Mouse (Mus musculus): ENCODE results near the gene Ankrd13d. TPM values are rescaled to one million over a fixed set of nuclear protein-coding genes. Genes with fewer than 3 reads are reported as not detected.
A peak's percentile ranks its signal among the peaks of the same experiment; 100 is the strongest.

The Ankrd13d gene
- total and polyA plus RNA-seq, 2 experiments from 2014 or later: 79.1 to 106 TPM

- WGBS: 21% methylated on average over 2 of the region's 2 CpGs
- no peak for TF ChIP-seq CTCF (IDR thresholded peaks at IDR 0.05)
- no peak; the same call in 1 of the 2 replicates for ATAC-seq (ENCODE audit: low FRiP score)
- Histone ChIP-seq H3K9ac (replicated peaks; ENCODE audit: low read length, poor library complexity, severe bottlenecking) (peak overlapping the region; percentile 64), H3K4me2 (ENCODE audit: low read depth, low read length, poor library complexity, severe bottlenecking) (peak overlapping the region; percentile 76), H3K27ac (ENCODE audit: low read depth, low read length) (peak overlapping the region; percentile 77), H3K4me3 (ENCODE audit: low read depth, low read length) (peak overlapping the region; percentile 47), H3K36me3 (ENCODE audit: insufficient read depth, low read length) (no peaks in the 10 kb centered on the region), H3K4me1 (ENCODE audit: insufficient read depth, low read length) (peaks cover 4% of the 10 kb centered on the region; the same call in 1 of the 2 replicates), H3K9me3 (ENCODE audit: low read length) (no peaks in the 10 kb centered on the region), H3K27me3 (ENCODE audit: insufficient read depth, low read length) (peaks cover 3% of the 10 kb centered on the region; the same call in 1 of the 2 replicates)
- DNase-seq (ENCODE audit: low spot score): no peak
Observed at GRCm38 (mm10) chr19:4232186-4232572, 50.8 kb downstream of the Ankrd13d start.

GRCm38 (mm10) chr19:4231253-4232185, 51.4 kb downstream of the Ankrd13d start, which contains the start of gene Pold4:
TSS of gene Pold4 (plus strand) at chr19:4231899.
- peak within 1 kb of the TSS; percentile 64 for H3K9ac ChIP-seq (replicated peaks; ENCODE audit: low read length, poor library complexity, severe bottlenecking)
- H3K4me1 ChIP-seq (ENCODE audit: insufficient read depth, low read length): peaks cover 4% of the 10 kb centered on the region; the same call in 1 of the 2 replicates
- ATAC-seq (ENCODE audit: low FRiP score) (peak; percentile 91), DNase-seq (ENCODE audit: low spot score) (peak; percentile 97)
- peaks cover 3% of the 10 kb centered on the region; the same call in 1 of the 2 replicates for H3K27me3 ChIP-seq (ENCODE audit: insufficient read depth, low read length)
- H3K27ac ChIP-seq (ENCODE audit: low read depth, low read length): peak within 1 kb of the TSS; percentile 77
- 13% methylated on average over 26 of the region's 26 CpGs for WGBS
- H3K4me3 ChIP-seq (ENCODE audit: low read depth, low read length): peak within 1 kb of the TSS; percentile 47
- peak; percentile 8; the same call in 1 of the 2 replicates for TF ChIP-seq CTCF (IDR thresholded peaks at IDR 0.05)
- peak within 1 kb of the TSS; percentile 76 for H3K4me2 ChIP-seq (ENCODE audit: low read depth, low read length, poor library complexity, severe bottlenecking)
- H3K36me3 ChIP-seq (ENCODE audit: insufficient read depth, low read length): no peaks in the 10 kb centered on the region
- H3K9me3 ChIP-seq (ENCODE audit: low read length): no peaks in the 10 kb centered on the region

GRCm38 (mm10) chr19:4230415-4230814, 52.5 kb downstream of the Ankrd13d start:
- ATAC-seq (ENCODE audit: low FRiP score) (no peak), DNase-seq (ENCODE audit: low spot score) (no peak)
- H3K4me2 ChIP-seq (ENCODE audit: low read depth, low read length, poor library complexity, severe bottlenecking): no peak overlapping the region
- H3K36me3 ChIP-seq (ENCODE audit: insufficient read depth, low read length): no peaks in the 10 kb centered on the region
- peaks cover 4% of the 10 kb centered on the region; the same call in 1 of the 2 replicates for H3K4me1 ChIP-seq (ENCODE audit: insufficient read depth, low read length)
- TF ChIP-seq CTCF (IDR thresholded peaks at IDR 0.05): no peak
- 70% methylated on average over 8 of the region's 8 CpGs for WGBS
- H3K9ac ChIP-seq (replicated peaks; ENCODE audit: low read length, poor library complexity, severe bottlenecking): no peak overlapping the region
- peaks cover 3% of the 10 kb centered on the region; the same call in 1 of the 2 replicates for H3K27me3 ChIP-seq (ENCODE audit: insufficient read depth, low read length)
- H3K4me3 ChIP-seq (ENCODE audit: low read depth, low read length): no peak overlapping the region
- no peak overlapping the region for H3K27ac ChIP-seq (ENCODE audit: low read depth, low read length)
- H3K9me3 ChIP-seq (ENCODE audit: low read length): no peaks in the 10 kb centered on the region

GRCm38 (mm10) chr19:4229451-4230076, 53.4 kb downstream of the Ankrd13d start:
- DNase-seq (ENCODE audit: low spot score) (no peak), ATAC-seq (ENCODE audit: low FRiP score) (no peak)
- Histone ChIP-seq H3K4me3 (ENCODE audit: low read depth, low read length) (no peak overlapping the region), H3K9ac (replicated peaks; ENCODE audit: low read length, poor library complexity, severe bottlenecking) (no peak overlapping the region), H3K27ac (ENCODE audit: low read depth, low read length) (no peak overlapping the region), H3K4me2 (ENCODE audit: low read depth, low read length, poor library complexity, severe bottlenecking) (no peak overlapping the region), H3K36me3 (ENCODE audit: insufficient read depth, low read length) (no peaks in the 10 kb centered on the region), H3K27me3 (ENCODE audit: insufficient read depth, low read length) (peaks cover 3% of the 10 kb centered on the region; the same call in 1 of the 2 replicates), H3K4me1 (ENCODE audit: insufficient read depth, low read length) (peaks cover 4% of the 10 kb centered on the region; the same call in 1 of the 2 replicates), H3K9me3 (ENCODE audit: low read length) (no peaks in the 10 kb centered on the region)
- 52% methylated on average over 9 of the region's 9 CpGs for WGBS
- no peak for TF ChIP-seq CTCF (IDR thresholded peaks at IDR 0.05)

- no peak for ATAC-seq (ENCODE audit: low FRiP score)
- no peaks in the 10 kb centered on the region for H3K36me3 ChIP-seq (ENCODE audit: insufficient read depth, low read length)
- no peak overlapping the region for H3K27ac ChIP-seq (ENCODE audit: low read depth, low read length)
- no peak overlapping the region for H3K9ac ChIP-seq (replicated peaks; ENCODE audit: low read length, poor library complexity, severe bottlenecking)
- peaks cover 3% of the 10 kb centered on the region; the same call in 1 of the 2 replicates for H3K27me3 ChIP-seq (ENCODE audit: insufficient read depth, low read length)
- 75% methylated on average over 4 of the region's 4 CpGs for WGBS
- H3K4me1 ChIP-seq (ENCODE audit: insufficient read depth, low read length): peaks cover 4% of the 10 kb centered on the region; the same call in 1 of the 2 replicates
- H3K4me2 ChIP-seq (ENCODE audit: low read depth, low read length, poor library complexity, severe bottlenecking): no peak overlapping the region
- H3K9me3 ChIP-seq (ENCODE audit: low read length): no peaks in the 10 kb centered on the region
- no peak for TF ChIP-seq CTCF (IDR thresholded peaks at IDR 0.05)
- DNase-seq (ENCODE audit: low spot score): no peak
- H3K4me3 ChIP-seq (ENCODE audit: low read depth, low read length): no peak overlapping the region
Observed at GRCm38 (mm10) chr19:4228891-4229290, 54.0 kb downstream of the Ankrd13d start.

All from midbrain, postnatal 0 days (tissue).